Mouse (Mus musculus): ENCODE data around the gene Sh3kbp1. TPM values are rescaled to one million over a fixed set of nuclear protein-coding genes. Genes with fewer than 3 reads are reported as not detected.

The Sh3kbp1 gene
- polyA plus RNA-seq, 1 experiment from 2014 or later, result 14.4 TPM

DNA sequence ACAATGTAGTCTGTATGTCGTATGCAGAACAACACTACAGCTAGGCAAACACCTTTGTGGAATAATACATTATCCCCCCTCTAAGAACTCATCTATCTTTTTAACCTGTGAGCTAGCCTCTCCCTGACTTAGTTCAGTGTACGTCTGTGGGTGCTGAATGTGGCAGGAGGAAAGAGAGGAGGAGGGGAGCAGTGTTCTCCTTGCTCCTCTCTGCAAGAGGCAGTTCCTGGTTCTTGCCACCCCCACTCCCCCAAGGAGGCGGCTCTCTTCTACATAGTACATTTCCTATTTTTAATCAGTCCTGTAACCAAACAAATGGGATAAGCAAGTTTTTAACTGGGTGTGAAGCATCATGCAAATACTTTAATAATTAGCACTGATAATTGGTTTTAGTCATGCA lies 252.4 kb downstream of the Sh3kbp1 start:
- H3K27me3 ChIP-seq, result peaks cover 11% of the 10 kb centered on the region
- CTCF ChIA-PET, result interaction anchor here (1.7 kb wide), 1 partner anchor 22 kb away, joined by 5 read pairs; no protein-coding TSS in a partner anchor
- POLR2A ChIA-PET, result no interaction called here
- TF ChIP-seq CTCF (IDR thresholded peaks at IDR 0.05), result no peak
- no peak for ATAC-seq
- DNase-seq (ENCODE audit: low read depth, low spot score), result no peak
- in situ Hi-C loops (cut with MboI; ENCODE audit: low pct_unique_long_range_greater_than_20kb), result no loop called here

DNA sequence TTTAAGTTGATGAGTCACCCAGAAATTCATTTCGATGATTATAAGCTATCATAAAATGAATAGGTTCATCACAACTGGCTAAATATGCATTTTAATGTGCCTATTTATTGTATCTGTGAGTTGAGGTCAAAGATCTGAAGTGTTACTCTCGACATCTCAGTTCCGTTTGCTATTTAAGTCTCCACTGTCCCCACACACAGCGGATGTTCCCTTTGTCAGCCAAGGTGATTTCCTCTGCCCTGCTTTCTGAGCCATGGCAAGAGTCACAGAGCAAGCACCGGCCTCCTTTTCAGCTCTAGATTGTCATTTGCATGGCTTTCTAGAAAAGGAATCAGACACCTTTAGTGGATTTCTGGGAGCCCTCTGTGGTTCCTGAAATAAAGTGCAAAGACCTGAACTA lies 254.5 kb downstream of the Sh3kbp1 start:
- ATAC-seq, result no peak
- DNase-seq (ENCODE audit: low read depth, low spot score), result no peak
- ChIA-PET POLR2A (interaction anchor here (0.6 kb wide), 1 partner anchor 86 kb away, joined by 5 read pairs; no protein-coding TSS in a partner anchor), CTCF (interaction anchor here (0.8 to 0.9 kb wide), 2 partner anchors 11 to 86 kb away, joined by 3 read pairs; no protein-coding TSS in a partner anchor)
- H3K27me3 ChIP-seq, result peaks cover 27% of the 10 kb centered on the region
- in situ Hi-C loops (cut with MboI; ENCODE audit: low pct_unique_long_range_greater_than_20kb), result no loop called here
- TF ChIP-seq CTCF (IDR thresholded peaks at IDR 0.05), result no peak

DNA sequence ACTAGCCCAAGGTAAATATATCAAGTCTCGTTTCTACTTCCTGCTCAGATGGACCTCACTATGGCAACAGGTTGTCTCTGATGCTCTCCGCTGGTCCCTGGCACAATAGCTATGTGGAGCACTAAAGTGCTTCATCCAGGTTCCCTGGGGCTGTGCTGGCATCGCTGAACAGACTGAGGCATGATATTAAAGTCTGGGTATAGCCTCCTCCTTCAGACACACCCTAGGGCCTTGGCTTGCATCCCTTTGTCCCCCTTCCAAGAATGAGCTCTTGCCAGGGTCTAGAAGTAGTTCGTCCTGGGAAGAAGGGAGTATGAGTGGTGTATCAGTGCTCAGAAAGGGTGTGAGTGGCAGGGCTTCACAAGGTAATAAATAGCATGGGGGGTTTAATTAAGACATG lies 269.5 kb downstream of the Sh3kbp1 start:
- CTCF ChIA-PET, result interaction anchor here (1.1 to 1.4 kb wide), 2 partner anchors 12 to 78 kb away, joined by 3 read pairs; no protein-coding TSS in a partner anchor
- in situ Hi-C loops (cut with MboI; ENCODE audit: low pct_unique_long_range_greater_than_20kb), result no loop called here
- POLR2A ChIA-PET, result no interaction called here
- no peak for DNase-seq (ENCODE audit: low read depth, low spot score)
- TF ChIP-seq CTCF (IDR thresholded peaks at IDR 0.05), result no peak
- H3K27me3 ChIP-seq, result peaks cover 2% of the 10 kb centered on the region
- no peak for ATAC-seq

DNA sequence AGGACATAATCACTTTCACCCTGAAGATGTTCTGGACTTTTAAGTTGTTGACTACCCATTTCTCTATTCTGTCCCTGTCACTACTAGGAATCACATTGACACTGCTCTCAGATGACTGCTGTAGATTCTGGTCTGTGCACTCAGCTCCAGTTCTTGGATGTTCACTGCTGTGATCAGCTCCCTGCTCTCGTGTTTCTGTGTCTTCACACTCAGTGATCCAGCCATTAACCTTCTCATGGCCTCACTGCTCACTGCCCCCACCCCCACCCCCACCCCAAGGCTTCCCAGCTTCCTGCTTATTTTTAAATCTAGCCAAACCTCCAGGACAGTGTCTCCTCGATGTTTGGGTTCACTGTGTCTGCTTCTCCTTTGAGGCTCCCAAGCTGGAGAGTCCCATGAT lies 271.0 kb downstream of the Sh3kbp1 start:
- no peak for ATAC-seq
- POLR2A ChIA-PET, result no interaction called here
- CTCF ChIA-PET, result interaction anchor here (1.1 to 1.2 kb wide), 3 partner anchors 9 to 14 kb away, joined by 3 read pairs; no protein-coding TSS in a partner anchor
- in situ Hi-C loops (cut with MboI; ENCODE audit: low pct_unique_long_range_greater_than_20kb), result no loop called here
- DNase-seq (ENCODE audit: low read depth, low spot score), result no peak
- peaks cover 15% of the 10 kb centered on the region for H3K27me3 ChIP-seq
- TF ChIP-seq CTCF (IDR thresholded peaks at IDR 0.05), result no peak

DNA sequence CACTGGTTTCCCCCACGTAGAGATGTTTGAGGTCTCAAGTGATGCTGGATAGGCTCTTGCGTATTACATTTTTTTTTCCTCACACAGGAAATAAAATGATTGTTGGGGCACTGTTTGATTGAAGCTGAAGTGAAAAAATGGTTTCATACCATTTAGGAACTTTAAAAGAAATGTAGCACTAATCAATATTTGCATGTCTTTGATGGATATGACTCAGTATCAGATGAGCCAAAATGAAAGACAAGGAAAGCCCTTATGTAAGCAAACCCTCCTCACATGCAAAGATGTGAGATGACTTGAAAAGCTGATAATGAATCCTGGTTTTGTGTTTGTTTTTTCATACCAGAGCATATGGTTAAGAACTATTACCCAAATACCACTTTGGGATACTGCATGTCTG lies 272.0 kb downstream of the Sh3kbp1 start:
- DNase-seq (ENCODE audit: low read depth, low spot score) (no peak), ATAC-seq (no peak)
- in situ Hi-C loops (cut with MboI; ENCODE audit: low pct_unique_long_range_greater_than_20kb), result no loop called here
- ChIA-PET POLR2A (no interaction called here), CTCF (no interaction called here)
- no peak for TF ChIP-seq CTCF (IDR thresholded peaks at IDR 0.05)
- H3K27me3 ChIP-seq, result peaks cover 19% of the 10 kb centered on the region

DNA sequence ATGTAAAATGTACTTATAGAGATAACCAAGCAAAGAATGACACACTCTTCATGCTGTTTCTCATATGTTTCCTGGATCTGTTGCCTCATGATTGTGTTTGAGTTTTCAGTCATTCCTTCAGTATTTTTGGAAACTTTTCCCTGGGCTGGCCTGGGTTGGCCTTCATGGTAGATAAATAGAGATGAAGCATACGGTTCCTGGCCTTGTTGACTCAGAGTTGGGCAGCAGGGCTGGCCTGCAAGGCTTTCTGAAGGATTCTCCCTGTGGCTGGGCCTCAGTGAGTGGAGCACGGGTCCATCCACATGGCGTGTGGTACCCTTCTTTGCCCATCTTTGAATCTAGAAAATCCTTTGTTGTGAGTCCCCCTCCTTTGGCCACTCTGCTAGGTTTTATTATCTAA lies 276.3 kb downstream of the Sh3kbp1 start:
- peaks cover 22% of the 10 kb centered on the region for H3K27me3 ChIP-seq
- DNase-seq (ENCODE audit: low read depth, low spot score) (no peak), ATAC-seq (no peak)
- in situ Hi-C loops (cut with MboI; ENCODE audit: low pct_unique_long_range_greater_than_20kb), result no loop called here
- CTCF ChIA-PET, result interaction anchor here (1.0 kb wide), 1 partner anchor 277 kb away, joined by 3 read pairs; no protein-coding TSS in a partner anchor
- TF ChIP-seq CTCF (IDR thresholded peaks at IDR 0.05), result no peak
- POLR2A ChIA-PET, result no interaction called here

DNA sequence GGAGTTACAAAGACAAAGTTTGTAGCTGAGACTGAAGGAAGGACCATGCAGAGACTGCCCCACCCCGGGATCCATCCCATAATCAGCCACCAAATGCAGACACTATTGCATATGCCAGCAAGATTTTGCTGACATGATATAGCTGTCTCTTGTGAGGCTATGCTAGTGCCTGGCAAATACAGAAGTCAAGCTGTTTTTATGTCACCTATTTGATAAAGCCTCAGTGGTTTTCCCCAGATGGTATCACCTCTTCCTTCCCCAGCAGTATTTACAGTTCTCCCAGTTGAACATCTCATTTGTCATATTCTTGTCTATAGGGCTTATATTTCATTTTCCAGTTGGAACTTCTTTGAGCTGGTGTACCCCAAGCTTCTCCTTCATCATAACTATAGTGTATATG lies 280.6 kb downstream of the Sh3kbp1 start:
- no peak for TF ChIP-seq CTCF (IDR thresholded peaks at IDR 0.05)
- in situ Hi-C loops (cut with MboI; ENCODE audit: low pct_unique_long_range_greater_than_20kb), result loop anchor here (5.0 kb wide), 1 partner anchor 120 kb away; no protein-coding TSS in a partner anchor
- DNase-seq (ENCODE audit: low read depth, low spot score) (no peak), ATAC-seq (no peak)
- ChIA-PET POLR2A (no interaction called here), CTCF (interaction anchor here (1.3 kb wide), 1 partner anchor 11 kb away, joined by 3 read pairs; no protein-coding TSS in a partner anchor)
- H3K27me3 ChIP-seq, result peaks cover 21% of the 10 kb centered on the region

DNA sequence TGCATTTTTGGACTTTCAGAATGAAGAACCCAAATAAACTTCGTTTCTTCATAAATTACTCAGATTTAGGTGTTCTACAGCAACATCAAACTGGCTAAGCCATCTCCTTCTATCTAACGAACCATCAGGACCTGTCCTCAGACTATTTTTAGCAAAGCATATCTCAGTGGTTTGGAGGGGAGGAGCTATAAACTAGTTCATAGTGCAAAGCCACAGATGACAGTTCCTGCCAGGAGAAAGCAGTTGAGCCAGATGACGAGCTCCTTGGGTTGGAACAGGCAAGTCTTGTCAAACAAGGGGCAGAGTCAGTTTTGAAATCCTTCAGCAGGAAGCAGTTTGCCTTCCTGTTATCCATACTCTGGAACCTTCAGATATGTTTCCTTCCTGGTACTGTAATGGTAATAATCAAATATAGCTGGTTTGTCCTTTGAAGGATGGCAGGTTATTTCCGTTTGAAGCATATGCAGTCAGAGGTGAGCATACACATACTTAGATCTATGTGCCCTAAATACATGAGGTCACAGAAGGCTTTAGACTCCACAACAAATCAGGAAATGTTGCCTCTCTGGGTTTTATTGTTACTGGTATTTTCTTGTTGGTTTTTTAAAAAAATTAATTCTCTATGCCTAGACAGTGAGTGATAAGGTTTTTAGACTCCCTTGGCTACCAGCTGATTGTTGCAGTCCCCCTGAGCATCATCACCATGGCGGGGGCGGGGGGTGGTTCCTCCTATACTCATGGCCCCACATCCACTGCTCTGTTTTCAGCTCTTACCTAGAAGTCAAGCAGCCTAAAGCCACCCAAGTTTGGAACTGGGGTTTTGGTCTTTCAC lies 282.6 kb downstream of the Sh3kbp1 start:
- ChIA-PET CTCF (interaction anchor here (1.3 kb wide), 1 partner anchor 12 kb away, joined by 3 read pairs; no protein-coding TSS in a partner anchor), POLR2A (no interaction called here)
- TF ChIP-seq CTCF (IDR thresholded peaks at IDR 0.05), result no peak
- no peak for ATAC-seq
- in situ Hi-C loops (cut with MboI; ENCODE audit: low pct_unique_long_range_greater_than_20kb), result loop anchor here (5.0 kb wide), 2 partner anchors 122 to 282 kb away; partner anchors contain the start of gene Sh3kbp1
- peaks cover 14% of the 10 kb centered on the region for H3K27me3 ChIP-seq
- no peak for DNase-seq (ENCODE audit: low read depth, low spot score)

DNA sequence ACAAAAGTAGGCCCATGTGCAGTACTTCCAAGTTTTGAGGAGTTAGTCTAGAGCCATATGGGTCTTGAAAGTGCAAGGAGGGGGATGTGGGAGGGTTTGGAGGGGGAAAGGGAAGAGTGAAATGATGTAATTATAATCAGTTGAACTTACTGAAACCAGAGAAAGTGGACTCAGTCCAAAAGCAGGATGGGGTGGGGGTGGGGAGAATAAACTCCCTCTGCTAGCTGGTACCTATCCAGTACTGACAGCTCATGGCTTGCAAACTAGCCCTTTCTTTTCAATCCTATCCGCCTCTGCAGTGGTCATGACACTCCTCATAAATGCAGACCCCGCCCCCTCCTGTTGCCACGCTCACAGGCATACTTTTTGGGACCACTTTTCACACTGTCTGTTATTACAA lies 283.5 kb downstream of the Sh3kbp1 start:
- POLR2A ChIA-PET, result no interaction called here
- CTCF ChIA-PET, result interaction anchor here (1.3 kb wide), 1 partner anchor 11 kb away, joined by 3 read pairs; no protein-coding TSS in a partner anchor
- in situ Hi-C loops (cut with MboI; ENCODE audit: low pct_unique_long_range_greater_than_20kb), result loop anchor here (5.0 kb wide), 1 partner anchor 283 kb away; the partner anchor contains the start of gene Sh3kbp1
- TF ChIP-seq CTCF (IDR thresholded peaks at IDR 0.05), result no peak
- ATAC-seq (no peak), DNase-seq (ENCODE audit: low read depth, low spot score) (no peak)
- peaks cover 15% of the 10 kb centered on the region for H3K27me3 ChIP-seq

DNA sequence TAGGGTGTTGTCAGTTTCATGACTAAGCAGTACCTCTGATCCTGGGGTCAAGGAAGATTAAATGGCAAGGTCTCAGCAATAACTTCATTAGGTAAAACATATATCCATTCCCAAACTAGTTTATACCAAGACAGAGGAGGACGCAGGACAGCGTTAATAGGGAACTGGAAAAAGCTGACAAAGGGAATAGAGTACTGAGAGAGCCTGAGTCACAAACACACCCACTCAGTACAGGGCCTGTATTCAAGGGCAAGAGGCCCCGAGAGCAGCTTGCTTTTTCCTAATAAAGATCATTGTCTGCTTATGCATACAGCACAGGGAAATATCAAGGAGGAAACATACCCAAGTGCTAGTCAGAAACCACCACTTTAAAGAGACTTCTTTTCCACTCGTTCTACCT lies 284.5 kb downstream of the Sh3kbp1 start:
- DNase-seq (ENCODE audit: low read depth, low spot score) (no peak), ATAC-seq (no peak)
- peaks cover 18% of the 10 kb centered on the region for H3K27me3 ChIP-seq
- no peak for TF ChIP-seq CTCF (IDR thresholded peaks at IDR 0.05)
- ChIA-PET CTCF (no interaction called here), POLR2A (no interaction called here)
- in situ Hi-C loops (cut with MboI; ENCODE audit: low pct_unique_long_range_greater_than_20kb), result loop anchor here (5.0 kb wide), 1 partner anchor 284 kb away; the partner anchor contains the start of gene Sh3kbp1

DNA sequence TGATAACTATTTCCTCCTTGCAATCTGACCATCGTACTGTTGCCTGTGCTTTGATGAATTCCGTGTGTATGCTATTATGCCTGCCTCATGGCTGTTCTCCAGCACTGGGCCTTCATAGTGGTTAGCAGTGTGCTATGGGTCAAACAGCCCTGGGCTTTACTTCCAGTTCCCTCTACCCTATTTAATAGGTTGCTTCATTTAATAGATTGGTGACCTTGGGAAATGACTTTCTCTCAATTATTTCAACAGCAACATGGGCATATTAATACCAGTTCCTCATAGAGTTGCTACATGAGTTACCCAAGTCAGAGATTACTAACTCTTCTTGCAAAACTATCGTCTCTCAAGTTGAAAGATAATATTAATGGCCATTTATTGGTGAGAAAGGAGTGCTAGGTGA lies 285.0 kb downstream of the Sh3kbp1 start:
- TF ChIP-seq CTCF (IDR thresholded peaks at IDR 0.05), result no peak
- ATAC-seq, result no peak
- no peak for DNase-seq (ENCODE audit: low read depth, low spot score)
- ChIA-PET CTCF (no interaction called here), POLR2A (no interaction called here)
- H3K27me3 ChIP-seq, result peaks cover 21% of the 10 kb centered on the region
- in situ Hi-C loops (cut with MboI; ENCODE audit: low pct_unique_long_range_greater_than_20kb), result loop anchor here (5.0 kb wide), 1 partner anchor 285 kb away; the partner anchor contains the start of gene Sh3kbp1
